Mouse (Mus musculus) heart, embryonic 14.5 days (tissue): ENCODE results near the gene Lsm2. TPM values are rescaled to one million over a fixed set of nuclear protein-coding genes. Genes with fewer than 3 reads are reported as not detected.
A peak's percentile ranks its signal among the peaks of the same experiment; 100 is the strongest.
"Not testable (repeated sequence)": the region's sequence is repeated elsewhere in the genome, so short reads cannot be mapped to it uniquely, and the experiment has no call there.

Experiments used
- ATAC-seq: fragments of 200-750 bp; cut with Nextera tagmentation; 2 replicates; pipeline ENCODE4 v1.8.0; 2017; ENCODE audit warnings: low read depth, moderate TSS enrichment; ENCODE audit not compliant: insufficient number of reproducible peaks, insufficient read depth, low FRiP score
- H3K27ac ChIP-seq, 2 experiments: fragments of 200-500 bp in 1 of 2; fragments of 300-500 bp in 1 of 2; sonication (generic) in 1 of 2; replicated peaks in 1 of 2; 2 replicates each; pipeline ENCODE4 v1.5.1; 2012 to 2014; ENCODE audit warnings: low read depth in 2 of 2, low read length in 2 of 2, control low read depth in 1 of 2, mild to moderate bottlenecking in 1 of 2, mixed read lengths in 1 of 2; ENCODE audit not compliant: control insufficient read depth in 1 of 2, insufficient read depth in 1 of 2
- H3K27me3 ChIP-seq: fragments of 300-500 bp; sonication (generic); 2 replicates; pipeline ENCODE4 v1.6.1; 2014; ENCODE audit warnings: mild to moderate bottlenecking, low read length, control low read depth; ENCODE audit not compliant: control insufficient read depth, insufficient read depth
- H3K36me3 ChIP-seq: fragments of 300-500 bp; sonication (generic); 2 replicates; pipeline ENCODE4 v1.6.1; 2014; ENCODE audit warnings: mild to moderate bottlenecking, control low read depth, low read length, mixed read lengths; ENCODE audit not compliant: control insufficient read depth, insufficient read depth
- H3K4me1 ChIP-seq, 2 experiments: fragments of 200-500 bp in 1 of 2; fragments of 300-500 bp in 1 of 2; sonication (generic) in 1 of 2; 2 replicates each; pipeline ENCODE4 v1.6.1; 2012 to 2014; ENCODE audit warnings: low read length in 2 of 2, control low read depth in 1 of 2, mixed read lengths in 1 of 2; ENCODE audit not compliant: control insufficient read depth in 2 of 2, insufficient read depth in 2 of 2
- H3K4me2 ChIP-seq: fragments of 300-500 bp; sonication (generic); 2 replicates; pipeline ENCODE4 v1.6.1; 2014; ENCODE audit warnings: mild to moderate bottlenecking, low read length
- H3K4me3 ChIP-seq, 2 experiments: fragments of 200-500 bp in 1 of 2; fragments of 300-500 bp in 1 of 2; sonication (generic) in 1 of 2; 2 replicates each; pipeline ENCODE4 v1.5.1; 2012 to 2014; ENCODE audit warnings: low read length in 2 of 2, mild to moderate bottlenecking in 2 of 2, control low read depth in 1 of 2, low read depth in 1 of 2, moderate library complexity in 1 of 2; ENCODE audit not compliant: control insufficient read depth in 1 of 2, insufficient read depth in 1 of 2
- H3K9ac ChIP-seq: fragments of 300-500 bp; sonication (generic); 2 replicates; pipeline ENCODE4 v1.6.1; 2014; ENCODE audit warnings: mild to moderate bottlenecking, low read length
- H3K9me3 ChIP-seq: fragments of 300-500 bp; sonication (generic); 2 replicates; pipeline ENCODE4 v1.6.1; 2016; ENCODE audit warnings: low read length, control low read depth; ENCODE audit not compliant: control insufficient read depth
- whole genome bisulfite sequencing: fragments of 180-500 bp; shearing (Covaris S2); extraction: QIAGEN DNeasy Blood & Tissue Kit; methylation state at CpG from one replicate; pipeline ENCODE4 v1.1.7; 2014; 5-methylcytosine and 5-hydroxymethylcytosine counted together
- polyA plus RNA-seq: library from polyadenylated mRNA; unstranded; fragments of >200 nt; fragmentation: Nextera tagmentation; extraction: Ambion mirVana; gene quantifications from 2 replicates; pipeline ENCODE4 v1.2.1, GENCODE M21; 2014

Lsm2 gene
- polyA plus RNA-seq, 1 experiment from 2014 or later: 136 TPM

DNA sequence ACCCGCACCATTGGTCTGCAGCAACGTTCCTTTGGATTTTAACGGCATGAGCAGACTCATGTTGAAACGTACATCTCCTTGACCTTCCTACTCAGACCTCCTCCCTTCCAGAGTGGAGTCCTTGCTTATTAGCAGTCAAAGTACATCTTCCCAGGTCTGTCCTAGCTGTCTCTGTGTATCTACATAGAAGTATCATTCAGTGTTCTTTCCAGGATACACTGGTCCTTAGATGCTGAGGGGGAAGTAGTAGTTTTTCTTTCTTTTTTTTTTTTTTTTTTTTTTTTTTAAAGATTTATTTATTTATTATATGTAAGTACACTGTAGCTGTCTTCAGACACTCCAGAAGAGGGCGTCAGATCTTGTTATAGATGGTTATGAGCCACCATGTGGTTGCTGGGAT is 24.2 kb downstream of the Lsm2 start:
- WGBS: 93% methylated on average over 4 of the region's 5 CpGs
- H3K4me3 ChIP-seq, ATAC-seq: not testable (repeated sequence)

GRCm38 (mm10) chr17:35007387-35007991 is 25.8 kb downstream of the Lsm2 start:
- peaks cover 2 to 10% of the 10 kb centered on the region in 2 experiments for H3K4me1 ChIP-seq
- 96% methylated on average over 7 of the region's 7 CpGs for WGBS
- ATAC-seq: no peak
- no peaks in the 10 kb centered on the region for H3K27me3 ChIP-seq
- H3K4me3 ChIP-seq: no peak overlapping the region
- H3K9me3 ChIP-seq: no peaks in the 10 kb centered on the region
- no peak overlapping the region for H3K9ac ChIP-seq
- H3K36me3 ChIP-seq: peaks cover 86% of the 10 kb centered on the region
- H3K4me2 ChIP-seq: no peak overlapping the region
- H3K27ac ChIP-seq: no peak overlapping the region

More for the DNA sequence above, 24.2 kb downstream of the Lsm2 start:
- Histone ChIP-seq H3K36me3 (peaks cover 71% of the 10 kb centered on the region), H3K4me1 (peaks cover 7 to 18% of the 10 kb centered on the region in 2 experiments)
- not testable (repeated sequence) for H3K9me3 ChIP-seq, H3K27me3 ChIP-seq, H3K9ac ChIP-seq, H3K27ac ChIP-seq, H3K4me2 ChIP-seq

DNA sequence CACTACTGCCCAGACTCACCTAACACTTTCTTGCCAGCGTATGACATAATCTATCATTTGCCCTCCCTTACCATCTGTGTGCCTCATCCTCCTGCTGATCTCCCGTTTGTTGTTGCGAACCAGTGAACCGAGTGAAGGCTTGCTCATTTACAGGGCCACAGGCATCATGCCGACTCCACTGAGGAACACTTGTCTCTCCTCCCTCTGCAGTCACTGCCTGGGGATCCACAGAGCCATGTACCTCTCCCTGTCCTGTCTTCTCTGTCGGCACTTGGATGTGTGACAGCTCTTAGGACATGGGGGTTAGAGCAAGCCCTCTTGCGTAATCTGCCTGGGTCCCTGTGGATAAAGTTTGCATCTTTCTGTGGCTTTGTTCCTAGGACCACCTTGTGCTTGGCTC is 27.9 kb downstream of the Lsm2 start:
- Histone ChIP-seq H3K36me3 (peaks cover 96% of the 10 kb centered on the region), H3K9me3 (no peaks in the 10 kb centered on the region), H3K27me3 (no peaks in the 10 kb centered on the region), H3K4me3 (no peak overlapping the region), H3K27ac (no peak overlapping the region), H3K9ac (no peak overlapping the region), H3K4me1 (no peaks in the 10 kb centered on the region), H3K4me2 (no peak overlapping the region)
- 88% methylated on average over 7 of the region's 7 CpGs for WGBS
- ATAC-seq: no peak

GRCm38 (mm10) chr17:35011440-35011839 is 29.8 kb downstream of the Lsm2 start:
- Histone ChIP-seq H3K4me3 (no peak overlapping the region), H3K36me3 (peaks cover 94% of the 10 kb centered on the region), H3K4me1 (peaks cover 5 to 6% of the 10 kb centered on the region in 2 experiments), H3K4me2 (no peak overlapping the region), H3K27me3 (no peaks in the 10 kb centered on the region), H3K9ac (no peak overlapping the region), H3K27ac (no peak overlapping the region), H3K9me3 (no peaks in the 10 kb centered on the region)
- no peak for ATAC-seq
- WGBS: 85% methylated on average over 8 of the region's 8 CpGs

GRCm38 (mm10) chr17:35012430-35012829 is 30.8 kb downstream of the Lsm2 start:
- Histone ChIP-seq H3K9ac (no peak overlapping the region), H3K27me3 (no peaks in the 10 kb centered on the region), H3K4me3 (no peak overlapping the region), H3K36me3 (peaks cover 86% of the 10 kb centered on the region), H3K9me3 (no peaks in the 10 kb centered on the region), H3K4me1 (peaks cover 8 to 10% of the 10 kb centered on the region in 2 experiments), H3K4me2 (no peak overlapping the region), H3K27ac (no peak overlapping the region)
- no peak for ATAC-seq
- WGBS: 80% methylated on average over 13 of the region's 13 CpGs

DNA sequence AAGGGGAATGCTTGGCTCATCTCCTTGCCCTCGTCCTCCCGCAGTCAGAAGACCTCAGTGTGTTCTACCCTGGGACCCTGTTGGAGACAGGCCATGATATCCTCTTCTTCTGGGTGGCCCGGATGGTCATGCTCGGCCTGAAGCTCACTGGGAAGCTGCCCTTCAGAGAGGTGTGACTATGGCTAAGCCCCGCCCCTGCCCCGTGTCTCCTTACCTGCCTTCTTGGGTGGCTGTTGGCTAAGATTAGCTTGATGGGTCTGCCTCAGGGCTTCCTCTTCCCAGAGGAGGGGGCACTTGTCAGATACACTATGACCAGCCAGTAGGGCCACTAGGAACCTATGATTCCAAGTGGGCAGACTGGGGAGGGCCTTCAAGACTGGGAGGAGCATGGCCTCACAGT is 31.6 kb downstream of the Lsm2 start:
- ATAC-seq: no peak
- peaks cover 8 to 10% of the 10 kb centered on the region in 2 experiments for H3K4me1 ChIP-seq
- H3K9me3 ChIP-seq: no peaks in the 10 kb centered on the region
- WGBS: 80% methylated on average over 6 of the region's 6 CpGs
- no peak overlapping the region for H3K9ac ChIP-seq
- no peak overlapping the region for H3K4me2 ChIP-seq
- H3K4me3 ChIP-seq: no peak overlapping the region
- no peak overlapping the region for H3K27ac ChIP-seq
- no peaks in the 10 kb centered on the region for H3K27me3 ChIP-seq
- H3K36me3 ChIP-seq: peaks cover 79% of the 10 kb centered on the region

DNA sequence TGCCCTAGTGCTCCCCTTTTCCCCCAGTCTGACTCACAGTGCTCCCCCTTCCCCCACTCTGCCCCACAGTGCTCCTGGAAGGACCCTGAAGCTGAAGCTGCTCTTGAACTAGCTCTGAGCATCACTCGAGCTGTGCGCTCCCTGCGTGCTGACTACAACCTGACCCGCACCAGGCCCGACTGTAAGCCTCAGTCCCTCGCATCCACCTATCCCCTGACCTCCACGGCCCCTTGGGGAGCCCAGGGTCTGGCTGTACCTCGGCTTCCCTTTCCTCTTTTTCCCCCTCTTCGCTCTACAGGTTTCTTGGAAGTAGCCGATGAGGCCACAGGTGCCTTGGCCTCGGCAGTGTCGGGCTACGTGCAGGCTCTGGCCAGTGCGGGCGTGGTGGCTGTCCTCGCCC is 33.6 kb downstream of the Lsm2 start:
- H3K36me3 ChIP-seq: peaks cover 58% of the 10 kb centered on the region
- no peak overlapping the region for H3K4me2 ChIP-seq
- 91% methylated on average over 16 of the region's 16 CpGs for whole genome bisulfite sequencing
- no peak for ATAC-seq
- peaks cover 8 to 10% of the 10 kb centered on the region in 2 experiments for H3K4me1 ChIP-seq
- no peaks in the 10 kb centered on the region for H3K27me3 ChIP-seq
- no peak overlapping the region for H3K9ac ChIP-seq
- no peak overlapping the region for H3K27ac ChIP-seq
- no peak overlapping the region for H3K4me3 ChIP-seq
- no peaks in the 10 kb centered on the region for H3K9me3 ChIP-seq

- peaks cover 47% of the 10 kb centered on the region for H3K36me3 ChIP-seq
Observed at GRCm38 (mm10) chr17:35016376-35016775, 34.7 kb downstream of the Lsm2 start, which contains the start of gene Vwa7. TSS of gene Vwa7 (plus strand) at chr17:35016579.

More at GRCm38 (mm10) chr17:35016376-35016775, 34.7 kb downstream of the Lsm2 start, which contains the start of gene Vwa7:
- no peaks in the 10 kb centered on the region for H3K9me3 ChIP-seq
- peak; percentile 54 for ATAC-seq
- H3K4me1 ChIP-seq: peaks cover 10 to 12% of the 10 kb centered on the region in 2 experiments
- 0 out of 4 replicates have a peak within 1 kb of the TSS, but pooled peaks of 1 of the 2 experiments have one; percentile 10 for H3K27ac ChIP-seq
- no peak within 1 kb of the TSS; the same call in 1 of the 2 replicates for H3K4me2 ChIP-seq
- H3K4me3 ChIP-seq: no peak within 1 kb of the TSS
- H3K27me3 ChIP-seq: no peaks in the 10 kb centered on the region
- WGBS: 23% methylated on average over 12 of the region's 12 CpGs
- peak within 1 kb of the TSS; percentile 53 for H3K9ac ChIP-seq
